Mouse (Mus musculus): ENCODE data around the gene Celf1. TPM values are rescaled to one million over a fixed set of nuclear protein-coding genes. Genes with fewer than 3 reads are reported as not detected.

Celf1 gene
- polyA plus RNA-seq, 1 experiment from 2014 or later = 34.9 TPM

GRCm38 (mm10) chr2:90964811-90965465 lies 24.8 kb downstream of the Celf1 start:
- peak overlapping the region; percentile 29; the same call in 1 of the 2 replicates for H3K27ac ChIP-seq (ENCODE audit: low read depth, low read length)
- no peak for ATAC-seq

GRCm38 (mm10) chr2:90965466-90966080 lies 25.4 kb downstream of the Celf1 start:
- no peak overlapping the region for H3K27ac ChIP-seq (ENCODE audit: low read depth, low read length)
- 43% methylated on average over 2 of the region's 2 CpGs for WGBS

More at GRCm38 (mm10) chr2:90964811-90965465, 24.8 kb downstream of the Celf1 start:
- H3K27me3 ChIP-seq (replicated peaks; ENCODE audit: control insufficient read depth, insufficient read depth, low read length) = no peaks in the 10 kb centered on the region
- no peak; the same call in 1 of the 2 replicates for TF ChIP-seq CTCF (IDR thresholded peaks at IDR 0.05; ENCODE audit: low read depth)
- no peaks in the 10 kb centered on the region for H3K36me3 ChIP-seq (ENCODE audit: control insufficient read depth, insufficient read depth)
- H3K4me2 ChIP-seq (replicated peaks; ENCODE audit: low read depth) = no peak overlapping the region
- no peaks in the 10 kb centered on the region for H3K9me3 ChIP-seq (ENCODE audit: control insufficient read depth)
- 0 out of 2 replicates have a peak, but pooled peaks cover 4% of the 10 kb centered on the region for H3K4me1 ChIP-seq (replicated peaks; ENCODE audit: control insufficient read depth, insufficient read depth, low read length)
- H3K4me3 ChIP-seq (ENCODE audit: low read depth, low read length) = 0 out of 2 replicates have a peak overlapping the region, but pooled peaks have one; percentile 0
- WGBS = 48% methylated on average over 7 of the region's 7 CpGs
- no peak overlapping the region for H3K9ac ChIP-seq (ENCODE audit: low read depth, low read length)

DNA sequence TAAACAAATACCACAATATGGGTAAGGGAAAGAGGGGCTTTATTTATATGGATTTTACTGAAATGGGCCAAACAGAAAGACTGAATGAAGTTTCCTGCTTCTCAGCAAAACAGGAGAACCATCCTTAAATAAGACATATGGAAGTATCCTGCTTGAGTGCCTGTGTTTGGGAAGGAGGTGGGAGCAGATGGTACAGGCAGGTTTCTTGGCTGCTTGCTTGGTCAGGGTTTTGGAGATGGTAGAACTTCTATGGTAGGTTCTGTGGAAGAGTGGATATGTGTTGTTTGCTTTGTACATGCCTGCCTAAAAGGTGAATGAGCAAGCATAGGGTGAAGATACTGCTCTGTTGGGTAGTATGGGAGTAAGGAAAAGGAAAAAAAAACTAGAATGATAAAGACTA lies 30.4 kb downstream of the Celf1 start:
- 0 out of 2 replicates have a peak, but pooled peaks cover 4% of the 10 kb centered on the region for H3K4me1 ChIP-seq (replicated peaks; ENCODE audit: control insufficient read depth, insufficient read depth, low read length)
- no peak for ATAC-seq
- no peaks in the 10 kb centered on the region for H3K27me3 ChIP-seq (replicated peaks; ENCODE audit: control insufficient read depth, insufficient read depth, low read length)
- no peaks in the 10 kb centered on the region for H3K9me3 ChIP-seq (ENCODE audit: control insufficient read depth)
- no peak overlapping the region for H3K27ac ChIP-seq (ENCODE audit: low read depth, low read length)
- H3K4me2 ChIP-seq (replicated peaks; ENCODE audit: low read depth) = no peak overlapping the region
- no peak overlapping the region for H3K4me3 ChIP-seq (ENCODE audit: low read depth, low read length)
- no peak for TF ChIP-seq CTCF (IDR thresholded peaks at IDR 0.05; ENCODE audit: low read depth)
- 0 out of 2 replicates have a peak, but pooled peaks cover 4% of the 10 kb centered on the region for H3K36me3 ChIP-seq (ENCODE audit: control insufficient read depth, insufficient read depth)
- H3K9ac ChIP-seq (ENCODE audit: low read depth, low read length) = no peak overlapping the region

More at GRCm38 (mm10) chr2:90965466-90966080, 25.4 kb downstream of the Celf1 start:
- H3K4me3 ChIP-seq (ENCODE audit: low read depth, low read length) = 0 out of 2 replicates have a peak overlapping the region, but pooled peaks have one; percentile 0
- H3K9me3 ChIP-seq (ENCODE audit: control insufficient read depth) = no peaks in the 10 kb centered on the region
- H3K4me1 ChIP-seq (replicated peaks; ENCODE audit: control insufficient read depth, insufficient read depth, low read length) = 0 out of 2 replicates have a peak, but pooled peaks cover 4% of the 10 kb centered on the region
- TF ChIP-seq CTCF (IDR thresholded peaks at IDR 0.05; ENCODE audit: low read depth) = no peak
- H3K4me2 ChIP-seq (replicated peaks; ENCODE audit: low read depth) = no peak overlapping the region
- ATAC-seq = no peak
- H3K27me3 ChIP-seq (replicated peaks; ENCODE audit: control insufficient read depth, insufficient read depth, low read length) = no peaks in the 10 kb centered on the region
- no peaks in the 10 kb centered on the region for H3K36me3 ChIP-seq (ENCODE audit: control insufficient read depth, insufficient read depth)
- no peak overlapping the region for H3K9ac ChIP-seq (ENCODE audit: low read depth, low read length)

DNA sequence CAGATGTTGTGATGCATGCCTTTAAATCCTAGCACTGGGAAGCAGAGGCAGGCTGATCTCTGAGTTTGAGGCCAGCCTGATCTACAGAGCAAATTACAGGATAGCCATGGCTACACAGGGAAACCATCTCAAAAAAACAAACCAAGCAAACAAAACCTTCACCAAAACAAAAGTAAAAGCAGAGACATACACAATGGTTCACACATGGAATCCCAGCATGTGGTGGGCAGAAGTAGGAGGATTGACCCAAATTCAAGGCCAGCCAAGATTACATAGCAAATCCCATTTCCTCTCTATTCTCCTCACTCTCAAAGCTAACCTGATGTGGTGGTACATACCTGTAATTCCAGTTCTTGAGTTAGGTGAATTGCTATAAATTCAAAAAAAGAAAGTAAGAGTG lies 33.9 kb downstream of the Celf1 start:
- Histone ChIP-seq H3K9ac (ENCODE audit: low read depth, low read length) (no peak overlapping the region), H3K4me2 (replicated peaks; ENCODE audit: low read depth) (no peak overlapping the region), H3K27me3 (replicated peaks; ENCODE audit: control insufficient read depth, insufficient read depth, low read length) (no peaks in the 10 kb centered on the region), H3K4me1 (replicated peaks; ENCODE audit: control insufficient read depth, insufficient read depth, low read length) (no peaks in the 10 kb centered on the region), H3K27ac (ENCODE audit: low read depth, low read length) (no peak overlapping the region), H3K4me3 (ENCODE audit: low read depth, low read length) (no peak overlapping the region), H3K36me3 (ENCODE audit: control insufficient read depth, insufficient read depth) (0 out of 2 replicates have a peak, but pooled peaks cover 4% of the 10 kb centered on the region), H3K9me3 (ENCODE audit: control insufficient read depth) (no peaks in the 10 kb centered on the region)
- TF ChIP-seq CTCF (IDR thresholded peaks at IDR 0.05; ENCODE audit: low read depth) = no peak
- ATAC-seq = no peak

DNA sequence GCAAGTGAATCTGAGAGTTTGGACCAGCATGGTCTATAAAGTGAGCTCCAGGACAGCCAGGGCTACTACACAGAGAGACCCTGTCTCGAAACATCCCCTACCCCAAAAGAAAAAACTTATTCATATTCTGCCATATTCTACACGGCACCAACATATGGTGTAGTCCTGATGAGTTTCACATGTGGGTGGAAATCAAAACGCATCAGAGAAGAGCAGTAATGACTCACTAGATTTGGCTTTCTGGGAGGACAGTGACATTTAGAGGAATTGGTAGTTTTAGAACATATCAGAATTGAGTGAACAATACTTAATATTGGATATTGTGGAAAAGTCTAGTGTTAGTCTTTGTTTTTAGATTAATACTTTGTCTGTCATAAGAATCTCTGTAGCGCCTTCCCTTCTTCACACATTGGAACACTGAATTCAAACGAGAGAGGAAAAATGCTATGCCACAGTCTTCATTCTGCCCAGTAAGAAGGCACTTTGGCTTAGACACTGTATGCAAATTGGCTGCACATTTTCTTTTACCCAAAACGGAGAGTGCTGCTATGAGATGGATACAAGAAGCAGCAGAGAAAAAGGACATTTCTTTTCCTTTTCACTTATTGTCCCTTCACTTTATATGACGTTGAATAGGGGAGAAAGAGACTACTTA lies 35.1 kb downstream of the Celf1 start:
- WGBS = 80% methylated on average over 7 of the region's 7 CpGs
- H3K4me2 ChIP-seq (replicated peaks; ENCODE audit: low read depth) = no peak overlapping the region
- no peak for ATAC-seq
- H3K9me3 ChIP-seq (ENCODE audit: control insufficient read depth) = no peaks in the 10 kb centered on the region
- 0 out of 2 replicates have a peak, but pooled peaks cover 4% of the 10 kb centered on the region for H3K36me3 ChIP-seq (ENCODE audit: control insufficient read depth, insufficient read depth)
- TF ChIP-seq CTCF (IDR thresholded peaks at IDR 0.05; ENCODE audit: low read depth) = no peak
- H3K9ac ChIP-seq (ENCODE audit: low read depth, low read length) = no peak overlapping the region
- H3K4me3 ChIP-seq (ENCODE audit: low read depth, low read length) = no peak overlapping the region
- no peaks in the 10 kb centered on the region for H3K4me1 ChIP-seq (replicated peaks; ENCODE audit: control insufficient read depth, insufficient read depth, low read length)
- no peaks in the 10 kb centered on the region for H3K27me3 ChIP-seq (replicated peaks; ENCODE audit: control insufficient read depth, insufficient read depth, low read length)
- H3K27ac ChIP-seq (ENCODE audit: low read depth, low read length) = no peak overlapping the region

DNA sequence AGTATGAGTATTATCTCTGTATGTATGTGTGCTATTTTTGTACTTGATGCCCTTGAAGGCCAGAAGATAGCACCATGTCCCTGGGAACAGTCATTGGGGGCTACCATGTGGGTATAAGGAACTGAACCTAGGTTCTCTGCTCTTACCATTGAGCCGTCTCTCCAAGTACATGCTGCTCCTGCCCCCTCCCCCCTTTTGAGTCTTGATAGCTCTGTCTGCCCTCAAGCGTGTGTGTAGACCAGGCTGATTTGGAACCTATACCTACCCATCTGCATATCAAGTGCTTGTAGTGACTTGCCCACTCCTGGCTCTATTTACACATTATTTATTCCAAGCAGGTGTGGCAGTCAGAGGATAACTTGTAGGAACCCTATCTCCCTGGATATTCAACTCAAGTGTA lies 36.4 kb downstream of the Celf1 start:
- 87% methylated on average over 2 of the region's 2 CpGs for WGBS
- no peak overlapping the region for H3K4me2 ChIP-seq (replicated peaks; ENCODE audit: low read depth)

More for the DNA sequence above, 36.4 kb downstream of the Celf1 start:
- Histone ChIP-seq H3K27ac (ENCODE audit: low read depth, low read length) (no peak overlapping the region), H3K9me3 (ENCODE audit: control insufficient read depth) (no peaks in the 10 kb centered on the region), H3K4me3 (ENCODE audit: low read depth, low read length) (no peak overlapping the region), H3K4me1 (replicated peaks; ENCODE audit: control insufficient read depth, insufficient read depth, low read length) (no peaks in the 10 kb centered on the region), H3K36me3 (ENCODE audit: control insufficient read depth, insufficient read depth) (0 out of 2 replicates have a peak, but pooled peaks cover 4% of the 10 kb centered on the region), H3K9ac (ENCODE audit: low read depth, low read length) (no peak overlapping the region), H3K27me3 (replicated peaks; ENCODE audit: control insufficient read depth, insufficient read depth, low read length) (no peaks in the 10 kb centered on the region)
- ATAC-seq = no peak
- no peak for TF ChIP-seq CTCF (IDR thresholded peaks at IDR 0.05; ENCODE audit: low read depth)
